Mouse (Mus musculus) embryonic fibroblast, embryonic 13.5 days (primary cell): ENCODE data around the gene Umad1.

Source experiments
- CTCF ChIP-seq: IDR thresholded peaks from 2 replicates; pipeline ENCODE4 v1.5.1; 2011; ENCODE audit warnings: mild to moderate bottlenecking, control low read depth, low read length, moderate library complexity, borderline replicate concordance; ENCODE audit not compliant: insufficient read depth
- POLR2A ChIP-seq: IDR thresholded peaks from 2 replicates; pipeline ENCODE4 v1.6.1; 2011; ENCODE audit warnings: low read depth, mild to moderate bottlenecking, control low read depth, low read length, moderate library complexity

GRCm38 (mm10) chr6:8358232-8358631 is 99.1 kb downstream of the Umad1 start:
- TF ChIP-seq CTCF, result no peak
- no peak for TF ChIP-seq POLR2A
